Mouse (Mus musculus): ENCODE measurements around the gene Man1a.

Man1a gene

GRCm38 (mm10) chr10:54076420-54076819 lies at the start of gene Man1a:
Gene Man1a (minus strand): TSS chr10:54076609.
- DNase-seq (ENCODE audit: low read depth, low spot score): no peak

- DNase-seq (ENCODE audit: low read depth, low spot score): no peak
Observed at GRCm38 (mm10) chr10:54121816-54122215, 45.4 kb upstream of the Man1a start.

DNA sequence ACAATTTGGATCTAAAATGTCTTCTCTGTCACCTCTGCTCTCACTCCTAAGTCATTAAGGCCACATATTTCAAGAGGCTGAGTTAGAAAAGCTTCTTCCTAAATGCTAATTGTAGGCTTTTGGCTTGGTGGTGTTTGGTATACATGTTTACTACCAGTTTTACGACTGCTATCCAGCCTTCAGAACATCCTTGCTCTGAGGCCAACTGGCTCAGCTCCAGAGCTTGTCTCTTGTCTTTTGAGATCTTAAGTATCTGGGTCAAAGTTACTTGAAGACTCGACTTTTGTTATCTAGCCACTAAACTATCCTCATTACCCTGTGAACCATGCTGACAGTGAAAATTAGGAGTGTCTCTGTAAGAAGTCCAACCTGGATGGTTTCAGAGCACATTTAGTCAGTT lies 44.0 kb upstream of the Man1a start:
- DNase-seq (ENCODE audit: low read depth, low spot score): no peak

DNA sequence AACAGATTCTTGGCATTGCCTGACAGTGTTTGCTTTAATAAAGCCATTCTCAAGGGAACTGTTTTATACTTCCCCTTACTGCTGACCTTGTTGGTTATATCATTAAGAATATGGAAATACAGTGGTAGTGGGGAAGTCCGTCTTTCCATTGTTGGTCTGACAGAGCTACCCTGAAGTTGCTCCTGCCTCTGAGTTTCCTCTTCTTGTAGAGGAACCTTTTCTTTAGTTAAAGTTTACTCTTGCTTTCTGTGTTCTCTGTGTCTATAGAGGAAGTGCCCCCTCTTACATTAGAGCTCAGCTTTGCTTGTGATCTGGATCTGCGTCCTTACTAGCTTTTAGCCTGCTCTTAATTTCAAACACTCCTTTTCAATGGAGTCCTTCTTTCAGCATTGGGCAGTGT lies 42.9 kb upstream of the Man1a start:
- DNase-seq (ENCODE audit: low read depth, low spot score): no peak

DNA sequence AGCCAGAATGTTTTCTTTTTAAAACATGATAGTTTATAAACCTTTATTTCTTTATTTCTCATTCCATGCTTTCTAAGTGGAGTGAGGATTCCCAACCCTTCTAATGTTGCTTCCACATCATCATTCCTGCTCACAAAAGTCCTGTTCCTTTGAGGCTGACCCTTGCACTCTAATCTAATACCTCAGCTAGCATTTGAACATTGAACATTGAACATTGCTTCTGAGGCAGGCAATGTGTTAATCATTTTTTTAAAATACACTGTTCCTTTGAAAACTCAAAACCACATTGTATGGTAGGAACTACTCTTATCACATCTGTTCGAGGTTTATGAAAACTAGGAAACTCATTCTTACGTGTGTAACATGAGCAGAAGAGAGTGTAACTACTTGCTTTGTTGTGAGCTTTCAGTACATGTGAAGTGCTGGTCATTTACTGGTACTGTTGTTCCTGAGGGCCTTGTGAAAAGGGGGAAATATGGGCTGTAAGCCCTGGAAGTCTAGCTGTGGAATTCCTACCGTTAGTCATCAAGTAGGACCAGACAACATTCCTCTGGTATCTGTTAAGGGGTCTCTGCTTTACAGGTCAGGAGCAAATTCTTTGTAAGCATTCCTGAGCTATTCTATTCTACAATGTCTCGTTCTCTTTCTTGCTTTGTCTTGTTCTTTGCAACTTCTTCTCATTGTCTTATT lies 42.0 kb upstream of the Man1a start:
- no peak for DNase-seq (ENCODE audit: low read depth, low spot score)

- peak; percentile 23 for DNase-seq (ENCODE audit: low read depth, low spot score)
Observed at GRCm38 (mm10) chr10:54117763-54118162, 41.4 kb upstream of the Man1a start.

- no peak for DNase-seq (ENCODE audit: low read depth, low spot score)
Observed at GRCm38 (mm10) chr10:54103671-54104070, 27.3 kb upstream of the Man1a start.

DNA sequence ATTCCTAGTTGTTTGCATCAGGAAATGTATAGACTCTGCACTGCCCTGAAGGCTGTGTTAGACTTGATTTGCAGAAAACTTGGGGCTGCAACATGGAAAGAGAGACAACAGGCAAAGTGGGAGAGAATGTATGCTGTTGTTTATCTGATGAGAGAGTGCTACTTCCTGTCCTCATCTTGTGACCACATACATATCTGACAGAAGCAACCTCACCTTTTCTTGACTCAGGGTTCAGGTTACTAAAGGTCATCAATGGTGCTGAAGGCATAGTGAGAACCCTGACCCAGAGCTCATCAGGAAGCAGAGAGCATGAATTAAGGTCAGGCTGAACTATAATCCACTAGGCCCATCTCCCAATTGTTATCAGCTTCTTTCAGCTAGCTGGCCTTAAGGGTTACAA lies 15.7 kb upstream of the Man1a start:
- no peak for DNase-seq (ENCODE audit: low read depth, low spot score)

GRCm38 (mm10) chr10:54089923-54090322 lies 13.5 kb upstream of the Man1a start:
- DNase-seq (ENCODE audit: low read depth, low spot score): no peak

DNA sequence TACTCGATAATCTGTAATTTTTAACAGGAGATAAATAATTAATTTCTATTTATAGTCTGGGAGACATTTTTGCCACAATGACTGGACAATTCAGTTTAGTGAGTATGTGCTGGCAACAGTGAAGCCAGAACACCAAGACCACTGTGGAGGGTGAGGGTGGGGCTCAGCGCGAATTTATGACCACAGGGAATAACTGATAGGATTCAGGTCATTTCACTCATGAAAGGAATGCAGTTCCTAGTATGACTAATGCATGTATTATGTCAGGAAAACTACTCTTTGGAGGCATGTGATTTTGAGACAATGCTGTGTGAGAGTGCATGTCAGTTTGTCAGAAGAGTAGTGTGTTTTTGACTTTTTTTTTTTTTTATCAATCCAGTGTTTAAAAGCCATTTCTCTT lies 10.9 kb upstream of the Man1a start:
- no peak for DNase-seq (ENCODE audit: low read depth, low spot score)

DNA sequence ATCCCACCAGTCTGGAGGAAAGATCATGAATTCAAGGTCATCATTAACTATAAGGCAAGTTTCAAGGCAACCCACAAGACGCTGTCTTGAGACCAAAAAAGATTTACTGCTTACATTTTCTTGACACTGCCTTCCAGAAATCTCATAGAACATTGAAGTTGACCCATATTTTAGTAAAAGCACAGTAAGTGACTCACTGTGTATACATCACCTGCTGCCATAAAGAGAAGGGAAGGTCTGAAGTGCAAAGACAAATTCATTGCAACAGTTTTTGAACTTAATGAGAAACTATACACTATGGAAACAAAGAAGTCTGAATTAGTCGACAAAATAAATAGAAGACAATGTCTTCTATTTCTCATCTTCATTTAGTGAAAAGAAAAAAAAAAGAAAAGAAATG lies 8.7 kb upstream of the Man1a start:
- no peak for DNase-seq (ENCODE audit: low read depth, low spot score)

- no peak for DNase-seq (ENCODE audit: low read depth, low spot score)
Observed at GRCm38 (mm10) chr10:54077005-54077404, 596 bp upstream of the Man1a start.

- peak; percentile 78 for DNase-seq (ENCODE audit: low read depth, low spot score)
Observed at GRCm38 (mm10) chr10:54075441-54076010, 883 bp downstream of the Man1a start.

GRCm38 (mm10) chr10:54074609-54075421 lies 1.6 kb downstream of the Man1a start:
- DNase-seq (ENCODE audit: low read depth, low spot score): peak; percentile 29

DNA sequence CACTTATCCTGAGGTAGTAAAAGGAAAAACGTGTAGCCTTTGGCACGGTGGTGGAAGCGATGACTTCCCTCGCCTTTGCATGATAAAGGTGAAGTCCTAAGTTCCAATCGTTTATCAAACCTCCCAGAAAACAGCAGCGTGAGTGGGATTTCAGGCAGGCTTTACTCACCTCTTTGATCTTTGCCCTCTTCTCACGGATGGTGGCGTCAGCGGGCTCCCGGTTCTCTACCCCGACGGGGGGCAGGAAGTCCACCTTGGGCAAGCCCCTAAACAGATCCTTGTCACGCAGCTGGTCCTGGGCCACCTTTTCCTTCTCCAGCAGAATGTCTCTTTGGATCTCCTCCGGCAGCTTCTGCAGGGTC lies 2.2 kb downstream of the Man1a start:
- DNase-seq (ENCODE audit: low read depth, low spot score): peak; percentile 20

DNA sequence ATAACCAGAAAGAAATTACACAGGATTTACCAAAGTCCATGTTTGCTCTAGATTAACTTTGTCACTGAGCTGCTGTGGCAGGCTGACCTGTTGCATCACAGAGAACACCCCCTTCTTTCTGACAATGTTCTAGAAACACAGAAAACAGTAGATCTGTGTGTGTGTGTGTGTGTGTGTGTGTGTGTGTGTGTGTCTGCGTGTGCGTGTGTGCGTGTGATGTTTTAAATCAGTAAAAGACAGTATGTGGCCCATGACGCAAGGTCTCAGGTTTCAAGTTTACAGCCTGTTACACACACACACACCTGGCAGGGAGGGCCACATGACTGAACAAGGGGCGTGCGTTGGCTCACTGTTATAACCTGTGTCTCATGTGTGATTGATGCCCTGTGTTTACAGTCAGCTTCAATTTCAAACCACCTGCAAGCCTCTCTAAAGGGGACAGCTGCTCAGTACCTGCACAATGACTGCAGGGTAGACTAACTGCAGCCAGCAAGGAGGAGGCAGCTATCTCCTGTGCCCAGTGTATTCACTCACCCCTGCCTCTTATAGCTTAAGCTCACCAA lies 2.7 kb downstream of the Man1a start:
- DNase-seq (ENCODE audit: low read depth, low spot score): peak; percentile 54

- DNase-seq (ENCODE audit: low read depth, low spot score): no peak
Observed at GRCm38 (mm10) chr10:54072336-54072735, 4.1 kb downstream of the Man1a start.

DNA sequence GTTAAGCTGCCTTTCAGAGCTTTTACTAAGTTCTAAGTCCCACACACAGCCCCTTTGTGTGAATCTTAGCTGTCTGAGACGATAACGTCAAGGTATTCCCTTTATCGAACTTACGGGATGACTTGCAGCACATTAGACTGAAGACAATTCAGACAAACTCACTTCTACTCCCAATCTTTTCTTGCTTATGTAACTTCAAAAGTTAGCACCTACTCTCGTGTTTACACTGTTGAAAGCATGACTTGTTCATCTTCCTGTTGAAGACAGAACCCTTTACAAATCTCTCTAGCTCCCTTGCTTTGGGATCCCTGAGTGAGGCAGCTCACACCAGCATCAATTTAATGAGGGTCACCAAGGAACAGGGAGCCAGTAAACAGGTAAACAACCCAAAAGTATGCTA lies 5.9 kb downstream of the Man1a start:
- peak; percentile 38 for DNase-seq (ENCODE audit: low read depth, low spot score)

- DNase-seq (ENCODE audit: low read depth, low spot score): no peak
Observed at GRCm38 (mm10) chr10:54069412-54069811, 7.0 kb downstream of the Man1a start.

DNA sequence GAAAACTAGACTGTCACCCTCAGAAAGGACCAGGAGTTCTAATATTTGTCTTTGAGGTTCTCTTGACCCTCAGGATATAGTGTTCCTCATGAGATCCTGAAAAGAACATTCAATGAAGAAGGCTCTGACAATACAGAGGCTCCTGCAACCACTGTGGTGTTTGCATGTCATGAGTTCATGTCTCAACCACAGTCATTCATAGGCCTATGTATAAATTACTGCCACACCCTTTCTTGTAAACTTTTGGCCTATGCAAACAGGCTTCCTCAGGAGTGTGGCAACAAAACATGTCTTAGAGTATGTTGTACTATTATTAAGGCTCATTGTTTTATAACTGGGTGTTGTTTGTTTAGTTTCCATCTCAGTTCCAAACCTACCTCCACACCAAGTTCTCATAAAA lies 9.7 kb downstream of the Man1a start:
- DNase-seq (ENCODE audit: low read depth, low spot score): no peak

DNA sequence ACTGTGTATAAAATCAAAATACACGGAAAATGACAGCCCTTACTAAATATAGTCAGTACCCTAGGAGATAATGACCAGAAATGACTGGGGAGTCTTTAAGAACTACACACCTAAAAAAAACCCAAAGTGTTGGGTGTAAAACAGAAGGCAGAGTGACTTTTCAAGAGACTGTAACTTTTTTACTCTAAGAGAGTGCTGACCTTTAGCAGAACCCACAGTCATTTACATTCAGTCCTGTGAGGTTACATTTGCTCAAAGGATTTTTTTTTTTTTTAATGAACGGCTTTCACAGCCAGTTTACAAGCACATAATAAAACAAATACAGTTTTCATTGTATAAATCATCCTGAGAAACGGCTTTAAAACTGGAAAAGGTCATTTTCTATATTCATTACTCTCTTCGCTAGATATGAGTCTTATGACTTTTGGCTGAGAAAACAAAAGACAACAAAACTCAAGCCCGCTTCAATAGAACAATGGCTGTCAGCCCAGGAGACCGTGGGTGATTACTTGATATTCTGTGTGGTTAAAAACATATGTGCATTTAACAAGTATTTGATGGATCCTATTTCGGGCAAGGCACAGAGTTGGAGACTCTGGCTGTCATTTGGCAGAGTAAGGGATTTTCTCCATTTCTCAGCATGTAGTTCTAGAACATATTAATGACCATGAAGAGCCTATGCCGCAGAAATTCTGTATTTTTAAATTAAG lies 12.7 kb downstream of the Man1a start:
- DNase-seq (ENCODE audit: low read depth, low spot score): peak; percentile 33

DNA sequence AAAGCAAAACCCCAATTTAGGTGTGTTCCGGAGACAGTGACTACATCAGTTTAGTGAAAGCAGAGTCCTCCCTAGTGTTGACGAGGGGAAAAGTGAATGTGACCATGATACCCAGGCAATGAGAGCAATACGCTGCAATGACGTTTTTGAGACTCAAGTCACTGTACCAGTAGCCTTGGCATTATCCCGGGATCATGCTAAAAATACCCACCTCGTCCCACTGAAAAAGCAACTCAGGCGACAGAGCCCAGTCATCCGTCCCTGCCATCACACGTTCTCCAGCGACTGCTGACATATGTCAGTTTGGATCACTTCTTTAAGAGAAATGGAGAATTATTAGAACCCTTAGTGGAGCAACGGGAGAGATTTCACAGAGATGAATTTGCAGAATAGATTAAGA lies 13.6 kb downstream of the Man1a start:
- DNase-seq (ENCODE audit: low read depth, low spot score): no peak
